In the genomic region with DNA sequence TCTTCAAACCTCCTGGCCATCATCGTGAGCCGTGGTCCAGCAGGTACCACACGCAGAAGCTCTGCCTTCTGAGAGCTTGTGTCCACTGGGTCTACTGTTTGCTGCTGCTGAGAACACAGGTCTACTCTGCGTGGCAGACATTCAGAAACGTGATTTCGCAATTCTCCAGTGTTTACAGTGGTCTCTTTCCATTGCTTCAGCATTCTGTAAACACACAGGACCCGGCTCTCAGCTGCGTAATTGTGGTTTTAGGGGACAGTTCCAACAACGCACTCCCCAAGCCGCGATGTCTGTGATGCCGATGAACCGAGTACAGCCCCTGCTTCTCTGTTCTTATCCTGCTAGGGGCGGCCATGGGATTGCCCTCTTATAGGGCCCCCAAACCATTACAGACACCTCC, we compare ENCODE assay signal across 12 mouse cellular contexts. TPM values are rescaled to one million over a fixed set of nuclear protein-coding genes. Genes with fewer than 3 reads are reported as not detected.
A peak's percentile ranks its signal among the peaks of the same experiment; 100 is the strongest.
DNase-seq lines count a peak whose midpoint lies in the region; TF ChIP-seq lines count a peak whose summit lies in the region.
"Had no signal": no experiment of that assay in that cellular context is flagged by ENCODE, and none has a peak within 500 bp of the region (broad histone marks: within the 10 kb centered on the region; RNA-seq: fewer than 3 reads in every experiment).

No protein-coding gene starts in this region.

- H3K27ac ChIP-seq in gastrocnemius, adult 2 months, result peak overlapping the region; percentile 63
- H3K27ac ChIP-seq: embryonic facial prominence, embryonic 13.5 days; hindbrain, embryonic 13.5 days had no signal

- DNase-seq in gastrocnemius, adult 2 months, result no peak
- DNase-seq in gastrocnemius, postnatal 4 days (ENCODE audit: low spot score in 2 of 2), result no peak
- DNase-seq in urinary bladder, adult 18-20 months (ENCODE audit: low spot score in 2 of 2), result peak; percentile 23 to 41
- no peak for DNase-seq in urinary bladder, postnatal 4 days (ENCODE audit: low spot score in 2 of 2)
- DNase-seq in lung, postnatal 10 days, result peak; percentile 73
- peak; percentile 44 for DNase-seq in yolk sac, embryonic 10.5 days (ENCODE audit: low spot score)
- DNase-seq in cerebellum, adult 11 months, result no peak
- no peak for DNase-seq in frontal cortex, postnatal 36 days (ENCODE audit: low spot score in 2 of 2)
- DNase-seq: cerebellum, postnatal 14 days; right cerebral cortex, postnatal 4 days had no signal

- H3K4me3 ChIP-seq in gastrocnemius, adult 2 months, result no peak overlapping the region
- H3K4me3 ChIP-seq: embryonic facial prominence, embryonic 13.5 days; hindbrain, embryonic 13.5 days had no signal

- intact Hi-C loops in gastrocnemius, adult 2 months (cut with DNase I), result no loop called here

- no peak for TF ChIP-seq CTCF in gastrocnemius, adult 2 months (IDR thresholded peaks at IDR 0.05)

RNA-seq across cellular contexts. Expression of a gene that starts 16.1 kb away (rescaled TPM):
- 10 to 100 TPM; 21.9 to 25.2 TPM for total RNA-seq in gastrocnemius, adult 2 months (2021)
- total RNA-seq in gastrocnemius, postnatal 4 days (2021), result 10 to 100 TPM; 66.7 to 70.2 TPM

Comparison
In these comparisons a context has a peak if more than half of its experiments do, and no peak if none do; other contexts are left out.
1. DNase-seq: peak in urinary bladder, adult 18-20 months (2 of 2), lung, postnatal 10 days (single experiment) and yolk sac, embryonic 10.5 days (single experiment); none in gastrocnemius, adult 2 months (single experiment), gastrocnemius, postnatal 4 days (0 of 2), urinary bladder, postnatal 4 days (0 of 2), cerebellum, adult 11 months (single experiment) and frontal cortex, postnatal 36 days (0 of 2).